Mouse (Mus musculus): ENCODE data around the gene Nubp1. TPM values are rescaled to one million over a fixed set of nuclear protein-coding genes. Genes with fewer than 3 reads are reported as not detected.

Gene Nubp1
- polyA plus RNA-seq, 2 experiments, result 46.1 to 59.0 TPM

DNA sequence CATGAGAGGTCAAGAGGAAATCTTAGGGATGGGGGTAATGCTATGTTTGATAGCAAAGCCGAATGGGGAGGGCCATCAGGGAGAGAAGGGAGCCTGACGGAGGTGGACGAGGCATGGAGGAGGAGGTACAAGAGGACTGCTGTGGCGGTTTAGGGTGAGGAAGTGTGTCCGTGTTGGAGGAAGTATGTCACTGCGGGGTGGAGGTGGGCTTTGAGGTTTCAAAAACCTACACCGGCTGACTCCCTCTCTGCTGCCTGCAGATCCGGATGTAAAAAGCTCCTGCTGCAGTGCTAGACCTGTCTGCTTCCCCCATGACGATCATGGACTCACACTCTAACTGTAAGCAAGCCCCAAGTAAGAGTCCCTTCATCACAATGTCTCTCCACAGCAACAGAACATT is 19.2 kb upstream of the Nubp1 start:
- DNase-seq (ENCODE audit: low spot score), result no peak
- Histone ChIP-seq H3K4me3 (replicated peaks; ENCODE audit: low read length) (no peak overlapping the region), H3K4me1 (ENCODE audit: control insufficient read depth, insufficient read depth, low read length) (no peaks in the 10 kb centered on the region; the same call in 1 of the 2 replicates), H3K9ac (ENCODE audit: low read depth, low read length, severe bottlenecking) (no peak overlapping the region), H3K27me3 (ENCODE audit: control insufficient read depth, insufficient read depth, low read length) (no peaks in the 10 kb centered on the region; the same call in 1 of the 2 replicates), H3K36me3 (ENCODE audit: control insufficient read depth, insufficient read depth, low read length) (no peaks in the 10 kb centered on the region), H3K27ac (replicated peaks; ENCODE audit: low read depth, low read length) (no peak overlapping the region), H3K9me3 (ENCODE audit: control insufficient read depth, low read length) (no peaks in the 10 kb centered on the region), H3K4me2 (replicated peaks; ENCODE audit: low read depth, low read length, severe bottlenecking) (no peak overlapping the region)
- ATAC-seq (ENCODE audit: low FRiP score, low read depth), result no peak
- no peak for TF ChIP-seq POLR2A (IDR thresholded peaks at IDR 0.05; ENCODE audit: borderline replicate concordance, extremely low read depth, insufficient read depth, insufficient read length)
- WGBS, result 75% methylated on average over 9 of the region's 9 CpGs

DNA sequence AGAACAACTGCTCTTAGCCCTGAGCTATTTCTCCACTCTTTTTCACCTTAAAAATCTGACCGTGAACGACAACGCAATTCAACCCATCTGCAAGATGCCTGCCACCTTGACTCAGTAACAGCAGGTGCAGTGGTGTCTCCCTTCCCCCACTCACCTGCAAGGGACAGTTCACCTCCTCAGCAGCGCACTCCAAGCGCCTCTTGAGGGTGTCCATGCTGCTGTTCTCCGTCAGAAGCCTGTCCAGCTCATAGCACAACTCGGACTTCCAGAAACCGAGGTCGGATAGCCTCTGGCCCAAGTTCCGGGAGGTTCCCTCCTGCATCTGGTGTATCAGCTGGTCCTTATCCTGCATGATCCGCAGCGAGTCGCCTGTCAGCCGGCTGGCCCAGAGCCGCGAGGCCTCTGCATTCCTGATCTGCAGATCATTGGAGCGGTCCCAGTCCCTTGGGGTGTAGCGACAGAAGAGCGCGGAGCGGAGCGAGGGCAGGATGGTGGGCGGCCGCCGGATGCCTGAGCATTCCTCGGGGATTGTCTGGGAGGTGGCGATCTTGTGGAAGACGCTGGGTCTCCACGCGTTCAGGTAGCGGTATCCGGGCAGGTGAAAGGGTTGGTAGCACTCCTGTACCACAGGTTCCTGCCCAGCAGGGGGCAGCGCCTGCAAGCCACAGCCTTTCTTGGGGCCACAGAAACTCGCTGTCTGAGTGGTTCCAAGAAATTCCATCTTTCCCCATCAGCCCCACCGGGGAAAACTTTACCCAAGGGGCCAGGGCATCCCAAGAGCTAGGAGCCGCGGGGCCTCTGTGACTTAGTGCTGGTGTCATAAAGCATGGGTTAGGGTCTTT is 16.8 kb upstream of the Nubp1 start, which contains the start of gene Tekt5:
Tekt5 (minus strand) TSS at position 792 of the 842 bp plus-strand sequence.
- H3K27me3 ChIP-seq (ENCODE audit: control insufficient read depth, insufficient read depth, low read length), result no peaks in the 10 kb centered on the region; the same call in 1 of the 2 replicates
- H3K4me2 ChIP-seq (replicated peaks; ENCODE audit: low read depth, low read length, severe bottlenecking), result peak within 1 kb of the TSS; percentile 42
- peak within 1 kb of the TSS; percentile 20 for H3K4me3 ChIP-seq (replicated peaks; ENCODE audit: low read length)
- no peaks in the 10 kb centered on the region; the same call in 1 of the 2 replicates for H3K4me1 ChIP-seq (ENCODE audit: control insufficient read depth, insufficient read depth, low read length)
- DNase-seq (ENCODE audit: low spot score), result no peak
- ATAC-seq (ENCODE audit: low FRiP score, low read depth), result peak; percentile 50; the same call in 1 of the 2 replicates
- H3K9me3 ChIP-seq (ENCODE audit: control insufficient read depth, low read length), result no peaks in the 10 kb centered on the region
- no peak within 1 kb of the TSS for H3K27ac ChIP-seq (replicated peaks; ENCODE audit: low read depth, low read length)
- H3K36me3 ChIP-seq (ENCODE audit: control insufficient read depth, insufficient read depth, low read length), result no peaks in the 10 kb centered on the region
- no peak for TF ChIP-seq POLR2A (IDR thresholded peaks at IDR 0.05; ENCODE audit: borderline replicate concordance, extremely low read depth, insufficient read depth, insufficient read length)
- 7% methylated on average over 36 of the region's 37 CpGs for WGBS
- no peak within 1 kb of the TSS for H3K9ac ChIP-seq (ENCODE audit: low read depth, low read length, severe bottlenecking)

GRCm38 (mm10) chr16:10398755-10399154 is 13.0 kb upstream of the Nubp1 start:
- no peaks in the 10 kb centered on the region for H3K9me3 ChIP-seq (ENCODE audit: control insufficient read depth, low read length)
- no peaks in the 10 kb centered on the region for H3K36me3 ChIP-seq (ENCODE audit: control insufficient read depth, insufficient read depth, low read length)
- no peak for TF ChIP-seq POLR2A (IDR thresholded peaks at IDR 0.05; ENCODE audit: borderline replicate concordance, extremely low read depth, insufficient read depth, insufficient read length)
- no peak overlapping the region for H3K9ac ChIP-seq (ENCODE audit: low read depth, low read length, severe bottlenecking)
- DNase-seq (ENCODE audit: low spot score) (no peak), ATAC-seq (ENCODE audit: low FRiP score, low read depth) (no peak)
- H3K4me3 ChIP-seq (replicated peaks; ENCODE audit: low read length), result no peak overlapping the region
- no peak overlapping the region for H3K4me2 ChIP-seq (replicated peaks; ENCODE audit: low read depth, low read length, severe bottlenecking)
- H3K27ac ChIP-seq (replicated peaks; ENCODE audit: low read depth, low read length), result no peak overlapping the region
- WGBS, result 74% methylated on average over 5 of the region's 5 CpGs
- no peaks in the 10 kb centered on the region; the same call in 1 of the 2 replicates for H3K4me1 ChIP-seq (ENCODE audit: control insufficient read depth, insufficient read depth, low read length)
- H3K27me3 ChIP-seq (ENCODE audit: control insufficient read depth, insufficient read depth, low read length), result no peaks in the 10 kb centered on the region; the same call in 1 of the 2 replicates

DNA sequence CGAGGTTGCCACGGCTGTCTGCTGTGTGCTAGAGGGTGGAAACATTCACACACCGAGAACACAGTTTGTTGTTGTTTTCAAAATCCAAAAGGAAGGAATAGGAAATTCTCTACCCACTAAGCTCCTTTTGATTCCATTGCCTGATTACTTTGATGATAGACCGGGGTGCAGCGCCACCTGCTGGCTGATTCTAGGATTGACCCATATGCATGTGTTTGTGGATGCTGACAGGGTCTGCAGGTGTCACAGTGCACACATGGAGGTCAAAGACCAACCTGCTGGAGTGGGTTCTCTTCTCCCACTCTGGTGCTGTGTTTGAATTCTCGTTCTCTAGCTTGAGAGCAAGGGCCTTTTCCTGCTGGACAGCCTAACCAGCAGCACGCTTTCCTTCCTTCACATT is 12.6 kb upstream of the Nubp1 start:
- no peak overlapping the region for H3K27ac ChIP-seq (replicated peaks; ENCODE audit: low read depth, low read length)
- no peaks in the 10 kb centered on the region; the same call in 1 of the 2 replicates for H3K27me3 ChIP-seq (ENCODE audit: control insufficient read depth, insufficient read depth, low read length)
- ATAC-seq (ENCODE audit: low FRiP score, low read depth) (no peak), DNase-seq (ENCODE audit: low spot score) (peak; percentile 76)
- H3K4me2 ChIP-seq (replicated peaks; ENCODE audit: low read depth, low read length, severe bottlenecking), result no peak overlapping the region
- no peak for TF ChIP-seq POLR2A (IDR thresholded peaks at IDR 0.05; ENCODE audit: borderline replicate concordance, extremely low read depth, insufficient read depth, insufficient read length)
- 27% methylated on average over 7 of the region's 7 CpGs for WGBS
- H3K9me3 ChIP-seq (ENCODE audit: control insufficient read depth, low read length), result no peaks in the 10 kb centered on the region
- no peaks in the 10 kb centered on the region; the same call in 1 of the 2 replicates for H3K4me1 ChIP-seq (ENCODE audit: control insufficient read depth, insufficient read depth, low read length)
- no peaks in the 10 kb centered on the region for H3K36me3 ChIP-seq (ENCODE audit: control insufficient read depth, insufficient read depth, low read length)
- no peak overlapping the region for H3K4me3 ChIP-seq (replicated peaks; ENCODE audit: low read length)
- no peak overlapping the region for H3K9ac ChIP-seq (ENCODE audit: low read depth, low read length, severe bottlenecking)

DNA sequence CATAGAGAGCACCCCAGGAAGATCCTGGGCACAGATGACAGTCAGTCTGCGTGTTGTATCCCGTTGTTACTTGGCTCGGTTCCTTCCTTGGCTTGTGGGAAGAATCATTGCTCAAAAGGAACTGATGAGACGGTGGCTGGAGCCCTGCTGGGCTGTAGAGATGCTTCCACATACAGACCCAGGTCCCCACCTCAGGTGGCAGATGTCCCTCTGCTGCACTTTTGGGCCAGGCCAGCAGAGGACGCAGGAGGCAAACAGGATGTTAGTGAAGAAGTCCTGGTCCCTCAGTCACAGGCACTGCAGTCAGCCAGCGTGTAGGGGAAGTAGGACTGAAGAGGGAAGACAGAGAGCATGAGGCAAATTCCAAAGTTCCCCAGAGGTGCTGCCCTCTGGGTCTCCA is 4.2 kb downstream of the Nubp1 start:
- H3K4me1 ChIP-seq (ENCODE audit: control insufficient read depth, insufficient read depth, low read length), result peaks cover 11% of the 10 kb centered on the region
- no peak for ATAC-seq (ENCODE audit: low FRiP score, low read depth)
- H3K36me3 ChIP-seq (ENCODE audit: control insufficient read depth, insufficient read depth, low read length), result peaks cover 70% of the 10 kb centered on the region
- no peak for TF ChIP-seq POLR2A (IDR thresholded peaks at IDR 0.05; ENCODE audit: borderline replicate concordance, extremely low read depth, insufficient read depth, insufficient read length)
- H3K27ac ChIP-seq (replicated peaks; ENCODE audit: low read depth, low read length), result no peak overlapping the region
- H3K4me3 ChIP-seq (replicated peaks; ENCODE audit: low read length), result no peak overlapping the region
- no peaks in the 10 kb centered on the region for H3K27me3 ChIP-seq (ENCODE audit: control insufficient read depth, insufficient read depth, low read length)
- DNase-seq (ENCODE audit: low spot score), result no peak
- WGBS, result 78% methylated on average over 6 of the region's 6 CpGs
- no peak overlapping the region for H3K4me2 ChIP-seq (replicated peaks; ENCODE audit: low read depth, low read length, severe bottlenecking)
- H3K9ac ChIP-seq (ENCODE audit: low read depth, low read length, severe bottlenecking), result no peak overlapping the region
- H3K9me3 ChIP-seq (ENCODE audit: control insufficient read depth, low read length), result no peaks in the 10 kb centered on the region
